Mouse (Mus musculus): ENCODE measurements around the gene Pmm1. TPM values are rescaled to one million over a fixed set of nuclear protein-coding genes. Genes with fewer than 3 reads are reported as not detected.
"Not testable (repeated sequence)": the region's sequence is repeated elsewhere in the genome, so short reads cannot be mapped to it uniquely, and the experiment has no call there.

The Pmm1 gene
- polyA plus RNA-seq, 1 experiment, result 41.0 TPM

GRCm38 (mm10) chr15:81917201-81917600, 43.5 kb downstream of the Pmm1 start:
- WGBS, result 88% methylated on average over 12 of the region's 12 CpGs

GRCm38 (mm10) chr15:81915663-81916062, 45.1 kb downstream of the Pmm1 start:
- WGBS, result 74% methylated on average over 5 of the region's 5 CpGs
- no peak for DNase-seq
- TF ChIP-seq POLR2A (IDR thresholded peaks at IDR 0.05; ENCODE audit: borderline replicate concordance, extremely low read depth, low read depth, low read length) (no peak), CTCF (IDR thresholded peaks at IDR 0.05; ENCODE audit: insufficient read depth, low read length) (no peak)
- H3K4me3 ChIP-seq (replicated peaks; ENCODE audit: extremely low read depth, low read depth, low read length), result no peak overlapping the region
- H3K4me1 ChIP-seq (ENCODE audit: control insufficient read depth, insufficient read depth, low read length), result no peaks in the 10 kb centered on the region

More at GRCm38 (mm10) chr15:81917201-81917600, 43.5 kb downstream of the Pmm1 start:
- no peaks in the 10 kb centered on the region for H3K4me1 ChIP-seq (ENCODE audit: control insufficient read depth, insufficient read depth, low read length)
- no peak overlapping the region for H3K4me3 ChIP-seq (replicated peaks; ENCODE audit: extremely low read depth, low read depth, low read length)
- TF ChIP-seq POLR2A (IDR thresholded peaks at IDR 0.05; ENCODE audit: borderline replicate concordance, extremely low read depth, low read depth, low read length) (no peak), CTCF (IDR thresholded peaks at IDR 0.05; ENCODE audit: insufficient read depth, low read length) (no peak)
- no peak for DNase-seq

GRCm38 (mm10) chr15:81914668-81915067, 46.1 kb downstream of the Pmm1 start:
- no peak for DNase-seq
- TF ChIP-seq CTCF (IDR thresholded peaks at IDR 0.05; ENCODE audit: insufficient read depth, low read length) (no peak), POLR2A (IDR thresholded peaks at IDR 0.05; ENCODE audit: borderline replicate concordance, extremely low read depth, low read depth, low read length) (no peak)
- Histone ChIP-seq H3K4me3 (replicated peaks; ENCODE audit: extremely low read depth, low read depth, low read length) (no peak overlapping the region), H3K4me1 (ENCODE audit: control insufficient read depth, insufficient read depth, low read length) (no peaks in the 10 kb centered on the region)
- 76% methylated on average over 5 of the region's 5 CpGs for WGBS

- no peak for DNase-seq
- TF ChIP-seq CTCF (IDR thresholded peaks at IDR 0.05; ENCODE audit: insufficient read depth, low read length) (no peak), POLR2A (IDR thresholded peaks at IDR 0.05; ENCODE audit: borderline replicate concordance, extremely low read depth, low read depth, low read length) (no peak)
- Histone ChIP-seq H3K4me3 (replicated peaks; ENCODE audit: extremely low read depth, low read depth, low read length) (no peak overlapping the region), H3K4me1 (ENCODE audit: control insufficient read depth, insufficient read depth, low read length) (no peaks in the 10 kb centered on the region)
- WGBS, result 72% methylated on average over 2 of the region's 2 CpGs
These were observed 48.2 kb downstream of the Pmm1 start for GRCm38 (mm10) chr15:81912498-81912897.

- not testable (repeated sequence) for DNase-seq; H3K4me3 ChIP-seq (replicated peaks; ENCODE audit: extremely low read depth, low read depth, low read length); H3K4me1 ChIP-seq (ENCODE audit: control insufficient read depth, insufficient read depth, low read length)
- WGBS, result 87% methylated on average over 4 of the region's 4 CpGs
These were observed 52.0 kb downstream of the Pmm1 start for GRCm38 (mm10) chr15:81908767-81909166.

- no peak for TF ChIP-seq CTCF (IDR thresholded peaks at IDR 0.05; ENCODE audit: insufficient read depth, low read length)
- TF ChIP-seq POLR2A (IDR thresholded peaks at IDR 0.05; ENCODE audit: borderline replicate concordance, extremely low read depth, low read depth, low read length), result no peak
- no peak overlapping the region for H3K4me3 ChIP-seq (replicated peaks; ENCODE audit: extremely low read depth, low read depth, low read length)
- H3K4me1 ChIP-seq (ENCODE audit: control insufficient read depth, insufficient read depth, low read length), result no peaks in the 10 kb centered on the region
- 66% methylated on average over 8 of the region's 8 CpGs for WGBS
- DNase-seq, result no peak
These were observed 52.8 kb downstream of the Pmm1 start for GRCm38 (mm10) chr15:81907953-81908352.

GRCm38 (mm10) chr15:81904939-81905338, 55.8 kb downstream of the Pmm1 start:
- Histone ChIP-seq H3K4me1 (ENCODE audit: control insufficient read depth, insufficient read depth, low read length) (no peaks in the 10 kb centered on the region), H3K4me3 (replicated peaks; ENCODE audit: extremely low read depth, low read depth, low read length) (no peak overlapping the region)
- WGBS, result 33% methylated on average over 2 of the region's 2 CpGs
- TF ChIP-seq CTCF (IDR thresholded peaks at IDR 0.05; ENCODE audit: insufficient read depth, low read length) (peak; percentile 39; the same call in 1 of the 2 replicates), POLR2A (IDR thresholded peaks at IDR 0.05; ENCODE audit: borderline replicate concordance, extremely low read depth, low read depth, low read length) (no peak)
- peak; percentile 77 for DNase-seq

Other genes starting within 250 kb of the Pmm1 start
- 47.5 and 52.4 TPM in 2 replicates for gene Zc3h7b, start 215.9 kb downstream of the Pmm1 start, polyA plus RNA-seq (2012; rRNA removed)
- gene Rangap1, start 215.4 kb downstream of the Pmm1 start, polyA plus RNA-seq (2012; rRNA removed), result 19.7 and 26.5 TPM in 2 replicates
- 95.4 and 99.7 TPM in 2 replicates for gene Tef, start 158.5 kb downstream of the Pmm1 start, polyA plus RNA-seq (2012; rRNA removed)
- gene Tob2, start 102.1 kb downstream of the Pmm1 start, polyA plus RNA-seq (2012; rRNA removed), result 35.8 and 39.0 TPM in 2 replicates
- 23.6 and 34.4 TPM in 2 replicates for gene Phf5a, start 89.0 kb downstream of the Pmm1 start, polyA plus RNA-seq (2012; rRNA removed)
- gene Aco2, start 88.6 kb downstream of the Pmm1 start, polyA plus RNA-seq (2012; rRNA removed), result 147 and 242 TPM in 2 replicates
- 7.7 and 11.8 TPM in 2 replicates for gene Polr3h, start 34.7 kb downstream of the Pmm1 start, polyA plus RNA-seq (2012; rRNA removed)
- gene Csdc2, start 24.2 kb downstream of the Pmm1 start, polyA plus RNA-seq (2012; rRNA removed), result 8.0 and 9.7 TPM in 2 replicates
- not detected in 2 replicates for gene 1700029P11Rik, start 19.6 kb upstream of the Pmm1 start, polyA plus RNA-seq (2012; rRNA removed)
- 11.5 and 13.3 TPM in 2 replicates for gene Xrcc6, start 26.9 kb upstream of the Pmm1 start, polyA plus RNA-seq (2012; rRNA removed)
- 24.0 and 31.1 TPM in 2 replicates for gene Desi1, start 72.9 kb upstream of the Pmm1 start, polyA plus RNA-seq (2012; rRNA removed)
- 54.7 and 56.6 TPM in 2 replicates for gene Snu13, start 86.7 kb upstream of the Pmm1 start, polyA plus RNA-seq (2012; rRNA removed)
- not detected in 2 replicates for gene 4930407I10Rik, start 98.2 kb upstream of the Pmm1 start, polyA plus RNA-seq (2012; rRNA removed)
- not detected in 2 replicates for gene Mei1, start 109.1 kb upstream of the Pmm1 start, polyA plus RNA-seq (2012; rRNA removed)
- gene Ccdc134, start 167.0 kb upstream of the Pmm1 start, polyA plus RNA-seq (2012; rRNA removed), result 7.9 and 10.9 TPM in 2 replicates
- 261 and 292 TPM in 2 replicates for gene Srebf2, start 186.3 kb upstream of the Pmm1 start, polyA plus RNA-seq (2012; rRNA removed)

Measured in lung, adult 2 months (tissue).